Mouse (Mus musculus): ENCODE data around the gene Plscr5.
A peak's percentile ranks its signal among the peaks of the same experiment; 100 is the strongest.
"Not testable (repeated sequence)": the region's sequence is repeated elsewhere in the genome, so short reads cannot be mapped to it uniquely, and the experiment has no call there.

Plscr5 gene

GRCm38 (mm10) chr9:92192636-92193035, at the start of gene Plscr5:
Gene Plscr5 (plus strand): TSS chr9:92192936.
- not testable (repeated sequence) for DNase-seq

- peak in 1 of 2 experiments; percentile 40 for DNase-seq
Measured at GRCm38 (mm10) chr9:92147555-92148248, 45.0 kb upstream of the Plscr5 start.

- no peak for DNase-seq
Measured at GRCm38 (mm10) chr9:92162213-92162612, 30.5 kb upstream of the Plscr5 start.

GRCm38 (mm10) chr9:92173318-92173985, 19.3 kb upstream of the Plscr5 start:
- DNase-seq: no peak

- DNase-seq: peak; percentile 3 to 10
Measured at GRCm38 (mm10) chr9:92174176-92175075, 18.3 kb upstream of the Plscr5 start.

- DNase-seq: no peak
Measured at GRCm38 (mm10) chr9:92178861-92179469, 13.8 kb upstream of the Plscr5 start.

- no peak for DNase-seq
Measured at GRCm38 (mm10) chr9:92191295-92191694, 1.4 kb upstream of the Plscr5 start.

- peak in 1 of 2 experiments; percentile 4 for DNase-seq
Measured at GRCm38 (mm10) chr9:92198408-92198807, 5.7 kb downstream of the Plscr5 start.

- no peak for DNase-seq
Measured at GRCm38 (mm10) chr9:92199564-92199963, 6.8 kb downstream of the Plscr5 start.

GRCm38 (mm10) chr9:92204397-92204796, 11.7 kb downstream of the Plscr5 start:
- no peak for DNase-seq

- DNase-seq: peak; percentile 56 to 74
Measured at GRCm38 (mm10) chr9:92207307-92207706, 14.6 kb downstream of the Plscr5 start.

- DNase-seq: peak in 1 of 2 experiments; percentile 14
Measured at GRCm38 (mm10) chr9:92207757-92208156, 15.0 kb downstream of the Plscr5 start.

GRCm38 (mm10) chr9:92209850-92210249, 17.1 kb downstream of the Plscr5 start:
- DNase-seq: no peak

- no peak for DNase-seq
Measured at GRCm38 (mm10) chr9:92210386-92210967, 17.7 kb downstream of the Plscr5 start.

GRCm38 (mm10) chr9:92211048-92211447, 18.3 kb downstream of the Plscr5 start:
- no peak for DNase-seq

GRCm38 (mm10) chr9:92217484-92217883, 24.7 kb downstream of the Plscr5 start:
- no peak for DNase-seq

- no peak for DNase-seq
Measured at GRCm38 (mm10) chr9:92217896-92218295, 25.2 kb downstream of the Plscr5 start.

- no peak for DNase-seq
Measured at GRCm38 (mm10) chr9:92220151-92220550, 27.4 kb downstream of the Plscr5 start.

GRCm38 (mm10) chr9:92221480-92221879, 28.7 kb downstream of the Plscr5 start:
- no peak for DNase-seq

GRCm38 (mm10) chr9:92224598-92225231, 32.0 kb downstream of the Plscr5 start:
- no peak for DNase-seq

GRCm38 (mm10) chr9:92226127-92226655, 33.5 kb downstream of the Plscr5 start:
- no peak for DNase-seq

- DNase-seq: no peak
Measured at GRCm38 (mm10) chr9:92226795-92227194, 34.1 kb downstream of the Plscr5 start.
